Mouse (Mus musculus) kidney, postnatal 4 days (tissue): ENCODE measurements around the gene Hmga2.
"Not testable (repeated sequence)": the region's sequence is repeated elsewhere in the genome, so short reads cannot be mapped to it uniquely, and the experiment has no call there.

ENCODE experiments used
- DNase-seq, 2 experiments: peaks; one replicate each; pipeline ENCODE4 v3.0.0; 2021; ENCODE audit warnings: mixed read lengths in 2 of 2

Gene Hmga2

DNA sequence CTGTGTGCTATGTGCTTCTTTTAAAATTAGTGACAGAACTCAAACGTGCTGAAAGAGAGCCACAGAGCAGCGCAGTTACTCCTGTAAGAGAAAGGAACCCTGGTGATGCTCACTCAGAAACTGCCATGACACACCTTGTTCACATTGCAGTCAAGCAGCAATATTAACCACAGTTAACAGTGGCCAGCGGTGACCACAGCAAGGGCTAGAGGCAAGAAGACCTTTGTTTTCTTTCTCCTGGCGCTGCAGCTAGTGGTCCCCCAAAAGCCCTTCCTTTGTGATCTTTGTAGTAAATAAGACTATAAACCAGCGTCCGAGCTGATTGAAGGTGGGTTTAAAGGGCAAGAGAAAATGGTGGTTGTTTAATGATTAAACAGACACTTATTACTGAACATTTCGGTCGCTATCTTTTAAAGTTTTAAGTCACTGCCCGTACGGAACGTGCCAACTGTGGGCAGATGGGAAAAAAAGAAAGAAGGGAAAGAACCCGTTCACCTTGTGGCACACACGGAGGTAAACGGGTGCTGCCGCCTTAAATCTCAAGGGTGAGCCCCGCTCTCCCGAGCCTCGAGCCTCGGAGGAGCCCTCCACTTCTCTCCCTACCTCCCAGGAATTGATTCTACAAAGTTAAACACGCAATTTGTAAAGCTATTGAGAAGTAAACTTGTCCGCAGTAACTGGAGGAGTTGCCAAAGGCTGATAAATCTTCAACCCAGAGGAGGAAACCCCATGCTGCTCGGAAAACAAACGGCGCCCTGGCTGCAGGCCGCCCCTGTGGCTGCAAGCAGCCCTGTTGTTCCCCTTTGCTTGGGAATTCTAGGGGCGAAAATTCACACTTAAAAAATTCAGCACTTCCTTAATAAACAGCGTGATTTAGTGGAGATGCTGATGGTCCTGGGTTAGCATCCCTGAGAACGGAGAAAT is 85.1 kb downstream of the Hmga2 start:
- DNase-seq: peak; percentile 54 to 70

GRCm38 (mm10) chr10:120389707-120390106 is 86.6 kb downstream of the Hmga2 start:
- peak in 1 of 2 experiments; percentile 35 for DNase-seq

GRCm38 (mm10) chr10:120388966-120389365 is 87.3 kb downstream of the Hmga2 start:
- peak; percentile 63 to 78 for DNase-seq

- peak; percentile 64 to 74 for DNase-seq
These were observed 87.8 kb downstream of the Hmga2 start for GRCm38 (mm10) chr10:120388400-120388871.

DNA sequence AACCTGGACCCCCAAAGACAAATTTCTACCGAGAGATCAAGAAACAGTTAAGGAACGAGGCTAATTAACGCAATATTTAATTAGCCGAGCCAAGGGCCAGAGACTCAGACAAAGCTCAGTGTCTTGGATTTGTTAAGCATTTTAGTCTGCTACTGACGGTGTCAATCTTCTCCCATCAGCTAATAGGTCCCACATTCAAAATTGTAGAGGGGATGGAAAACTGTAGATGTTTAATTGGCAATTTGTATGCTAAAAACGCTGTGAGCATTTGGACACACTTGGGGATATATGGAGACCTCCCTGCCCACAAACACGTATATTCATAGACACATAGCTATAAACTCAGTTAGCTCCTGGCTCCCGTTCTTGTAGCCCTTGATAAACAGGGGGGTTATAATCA is 89.2 kb downstream of the Hmga2 start:
- DNase-seq: no peak

DNA sequence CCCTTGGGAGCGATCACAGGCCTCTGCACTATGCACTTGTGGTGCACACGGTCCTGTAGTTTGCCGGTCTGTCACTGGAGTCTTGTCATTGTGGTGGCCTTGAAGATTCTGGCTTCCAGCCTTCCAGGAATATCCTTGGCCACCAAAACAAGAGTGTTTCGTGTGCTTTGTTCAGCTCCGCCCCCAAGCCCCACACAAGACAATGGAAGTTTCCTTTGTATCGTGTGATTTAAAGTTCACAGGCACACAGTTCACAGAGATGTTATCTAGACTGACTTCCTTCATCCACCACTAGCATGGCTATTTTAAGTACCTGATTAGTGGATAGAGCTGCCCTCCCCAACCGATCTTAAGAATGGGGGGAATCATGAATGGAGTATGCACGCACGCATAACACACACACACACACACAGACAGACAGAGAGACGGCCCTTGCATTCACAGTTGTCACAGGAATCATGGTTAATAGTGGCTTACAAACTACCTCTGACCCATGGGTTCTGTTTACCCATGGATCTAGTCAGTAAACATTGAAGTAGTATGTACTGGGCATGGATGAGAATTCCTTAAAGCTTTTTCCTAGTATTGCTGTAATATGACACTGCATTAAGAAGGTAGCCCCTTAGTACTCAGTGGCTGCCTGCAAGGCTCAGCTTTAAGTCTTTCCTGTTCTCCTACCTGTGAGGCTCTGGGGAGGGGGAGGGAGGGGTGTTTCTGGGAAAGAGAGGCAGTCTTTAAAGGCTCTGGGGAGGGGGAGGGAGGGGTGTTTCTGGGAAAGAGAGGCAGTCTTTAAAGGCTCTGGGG is 91.3 kb downstream of the Hmga2 start:
- peak in 1 of 2 experiments; percentile 44 for DNase-seq

- DNase-seq: no peak
These were observed 92.2 kb downstream of the Hmga2 start for GRCm38 (mm10) chr10:120384040-120384439.

GRCm38 (mm10) chr10:120377795-120378194 is 98.5 kb downstream of the Hmga2 start:
- DNase-seq: no peak

DNA sequence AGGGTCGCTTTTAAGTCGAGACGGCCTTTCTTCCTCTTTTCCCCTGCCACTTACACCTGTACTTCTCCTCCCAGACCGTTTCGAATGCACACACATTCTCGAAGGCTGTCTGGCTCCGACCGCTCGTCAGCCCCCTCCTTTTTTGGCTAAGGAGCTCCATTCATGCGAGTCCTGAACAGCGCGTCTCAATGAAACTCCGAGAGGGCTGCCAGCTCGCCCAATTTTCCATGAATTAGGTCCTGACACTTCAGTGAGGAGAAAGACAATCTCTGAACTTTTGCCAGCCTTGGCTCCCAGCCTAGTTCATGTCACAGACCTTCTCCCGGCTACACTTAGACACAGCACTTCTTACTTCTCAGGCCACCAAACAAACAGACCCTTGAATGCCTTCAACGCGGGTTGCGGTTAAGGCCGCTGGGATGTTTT is 98.9 kb downstream of the Hmga2 start:
- DNase-seq: peak; percentile 86 to 89

- DNase-seq: no peak
These were observed 100.8 kb downstream of the Hmga2 start for GRCm38 (mm10) chr10:120375438-120375837.

DNA sequence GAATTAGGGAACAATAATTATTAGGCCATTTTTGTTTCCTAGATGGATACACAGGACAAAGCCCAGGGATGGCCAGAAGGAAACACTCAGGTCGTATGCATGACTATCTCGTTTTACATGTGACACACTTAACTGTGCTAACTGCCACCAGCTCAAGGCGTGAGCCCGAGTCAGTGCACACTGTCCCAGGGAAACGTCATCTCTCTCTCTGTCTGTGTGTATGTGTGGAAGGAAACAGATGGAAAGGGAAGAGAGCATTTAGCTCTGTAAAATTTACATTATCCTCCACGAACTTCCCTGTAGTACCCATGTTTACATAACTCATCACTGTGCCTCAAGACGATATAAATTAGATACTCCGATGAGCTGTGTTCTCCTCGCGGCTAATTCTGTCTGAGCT is 105.1 kb downstream of the Hmga2 start:
- no peak for DNase-seq

- peak; percentile 12 to 38 for DNase-seq
These were observed 107.0 kb downstream of the Hmga2 start for GRCm38 (mm10) chr10:120369187-120369805.

GRCm38 (mm10) chr10:120366173-120366592 is 110.1 kb downstream of the Hmga2 start:
- DNase-seq: not testable (repeated sequence)

DNA sequence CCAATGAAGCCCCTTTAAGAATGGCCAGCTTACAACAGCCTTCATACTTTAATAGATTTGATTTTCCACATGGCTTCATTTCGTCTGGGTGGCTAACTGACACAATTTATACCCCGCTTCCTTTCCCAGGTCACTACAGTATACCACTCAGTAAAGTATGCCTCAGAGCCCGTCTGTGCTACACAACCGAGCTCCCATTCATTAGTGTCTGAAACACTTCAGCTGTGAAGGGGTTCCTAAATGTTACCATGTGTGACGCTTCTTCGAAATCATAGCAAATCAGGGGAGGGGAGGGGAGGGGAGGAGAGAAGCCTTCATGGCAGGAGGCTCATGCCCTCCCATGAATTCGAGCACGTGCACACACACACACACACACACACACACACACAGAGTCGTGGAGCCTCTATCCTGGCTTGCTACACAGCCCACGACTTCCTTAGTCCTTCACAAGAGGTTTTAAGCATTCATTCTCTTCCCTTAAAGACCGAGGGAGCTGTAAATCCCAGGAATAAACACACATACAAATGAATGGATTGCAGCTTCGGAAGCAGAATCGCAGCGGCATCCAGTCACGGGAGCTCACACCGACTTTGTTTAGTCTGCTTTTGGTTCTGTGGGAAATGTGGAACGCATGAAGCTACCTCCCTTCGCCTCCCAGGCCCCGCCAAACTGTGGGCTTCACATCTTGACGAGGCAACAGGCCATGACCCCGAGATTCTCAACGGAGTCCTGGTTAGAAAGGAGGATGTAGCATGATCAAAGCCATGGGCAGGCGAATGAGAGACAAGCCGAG is 110.7 kb downstream of the Hmga2 start:
- peak; percentile 53 to 68 for DNase-seq

- no peak for DNase-seq
These were observed 112.2 kb downstream of the Hmga2 start for GRCm38 (mm10) chr10:120363983-120364582.

DNA sequence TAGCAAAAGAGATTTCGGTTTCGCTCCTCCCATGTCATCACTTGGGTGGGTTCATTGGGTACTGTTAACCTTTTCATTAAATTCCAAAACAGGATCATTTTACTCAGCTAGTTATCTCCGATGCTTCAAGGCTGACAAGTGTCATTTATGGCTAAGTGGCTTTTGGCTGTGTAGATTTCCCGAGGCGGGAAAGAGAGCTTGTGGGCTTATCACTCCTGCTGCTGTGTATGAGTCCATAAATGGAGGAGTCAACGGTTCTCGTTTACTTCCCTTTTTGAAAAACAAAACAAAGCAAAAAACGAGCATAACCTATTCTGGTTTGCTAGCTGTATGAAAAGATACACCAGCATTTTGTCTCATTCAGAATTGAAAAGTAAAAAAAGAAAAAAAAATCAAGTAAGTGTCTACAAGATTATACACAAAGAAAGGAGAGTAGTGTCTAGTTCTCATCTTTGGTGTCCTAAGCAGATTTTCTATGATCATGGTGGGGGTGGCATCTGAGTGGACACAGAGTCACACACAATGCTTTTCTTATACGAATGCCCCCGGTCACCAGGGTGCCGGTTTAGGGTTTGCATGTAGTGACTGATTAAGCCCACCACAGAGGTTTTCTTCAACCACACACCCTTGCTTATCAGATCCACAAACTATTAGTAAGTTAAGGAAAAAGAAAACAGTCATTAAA is 112.8 kb downstream of the Hmga2 start:
- DNase-seq: not testable (repeated sequence)

DNA sequence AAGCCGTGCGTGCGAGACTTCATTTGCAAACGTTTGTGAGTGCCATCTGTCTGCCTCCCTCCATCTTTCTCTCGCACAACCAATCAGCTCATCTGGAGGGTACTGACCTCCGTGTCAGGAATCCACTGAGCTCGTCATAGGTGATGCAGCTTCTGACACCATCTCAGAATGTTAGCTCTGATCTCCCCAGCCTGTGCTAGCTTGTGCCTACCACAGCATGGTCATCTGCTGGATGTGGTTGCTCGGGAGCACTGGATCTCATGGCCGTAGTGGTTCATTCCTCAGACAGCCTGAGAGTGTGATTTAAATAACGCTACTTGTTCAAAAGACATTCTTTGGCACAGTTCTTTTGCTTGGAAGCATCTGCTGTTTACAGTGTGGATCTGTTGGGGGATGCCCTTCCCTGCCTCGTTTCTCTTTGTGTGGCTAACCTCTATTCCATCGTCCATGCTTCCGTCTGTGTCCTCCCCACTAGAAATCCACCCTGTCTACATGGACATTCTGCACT is 121.7 kb downstream of the Hmga2 start:
- DNase-seq: no peak

- no peak for DNase-seq
These were observed 130.9 kb downstream of the Hmga2 start for GRCm38 (mm10) chr10:120345325-120345724.

GRCm38 (mm10) chr10:120344558-120345318 is 131.5 kb downstream of the Hmga2 start:
- no peak for DNase-seq

DNA sequence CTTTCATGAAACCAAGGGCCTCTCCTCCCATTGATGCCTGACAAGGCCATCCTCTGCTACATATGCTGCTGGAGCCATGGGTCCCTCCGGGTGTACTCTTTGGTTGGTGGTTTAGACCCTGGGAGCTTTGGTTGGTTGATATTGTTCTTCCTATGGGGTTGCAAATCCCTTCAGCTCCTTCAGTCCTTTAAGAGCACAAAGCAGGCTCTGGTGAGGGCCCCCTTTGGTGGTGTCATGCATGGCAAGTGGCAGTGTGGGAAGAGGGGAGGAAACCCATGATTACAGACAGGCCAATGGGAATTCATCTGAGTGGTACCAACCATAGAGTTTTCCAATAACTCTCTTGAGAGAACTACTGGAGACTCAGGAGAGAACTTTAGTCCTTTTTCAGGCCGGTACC is 136.4 kb downstream of the Hmga2 start:
- not testable (repeated sequence) for DNase-seq
